Mouse (Mus musculus) megakaryocyte-erythroid progenitor cell, adult 5-6 weeks (primary cell): ENCODE data around the gene Ak7. TPM values are rescaled to one million over a fixed set of nuclear protein-coding genes. Genes with fewer than 3 reads are reported as not detected.
A peak's percentile ranks its signal among the peaks of the same experiment; 100 is the strongest.

Source experiments
- ATAC-seq: replicated peaks from 2 replicates; pipeline ENCODE4 v1.8.0; 2016; ENCODE audit warnings: mild to moderate bottlenecking, inconsistent platforms; ENCODE audit not compliant: severe bottlenecking, poor library complexity, low FRiP score, low TSS enrichment
- total RNA-seq, 2 experiments: library from RNA; stranded (forward) in 1 of 2; stranded (reverse) in 1 of 2; fragments of 200-1000, 215-1000 nt in 1 of 2; fragments of >200 nt in 1 of 2; fragmentation: Nextera tagmentation in 1 of 2; gene quantifications; 2 replicates each; pipeline ENCODE4 v1.2.3; 2014 to 2017

Gene Ak7
- 0.22 TPM in 1 of 2 replicates, not detected in the other for total RNA-seq (2014; fragmentation: Nextera tagmentation)
- 0.05 and 0.27 TPM in 2 replicates for total RNA-seq (2017)

GRCm38 (mm10) chr12:105705799-105706487 lies at the start of gene Ak7:
Ak7 (plus strand) TSS chr12:105705976.
- ATAC-seq: peak; percentile 98

GRCm38 (mm10) chr12:105676274-105676673 lies 29.5 kb upstream of the Ak7 start:
- peak; percentile 89 for ATAC-seq

- ATAC-seq: no peak
Observed at GRCm38 (mm10) chr12:105678211-105678610, 27.6 kb upstream of the Ak7 start.

- no peak for ATAC-seq
Observed at GRCm38 (mm10) chr12:105678762-105679161, 27.0 kb upstream of the Ak7 start.

- peak; percentile 56 for ATAC-seq
Observed at GRCm38 (mm10) chr12:105683933-105684901, 21.6 kb upstream of the Ak7 start, which contains the start of gene Gskip. Gskip (plus strand) TSS chr12:105684829.

GRCm38 (mm10) chr12:105685001-105685691 lies 20.6 kb upstream of the Ak7 start, which contains the start of gene Atg2b:
Atg2b (minus strand) TSS chr12:105685211.
- ATAC-seq: peak; percentile 79

- ATAC-seq: no peak
Observed at GRCm38 (mm10) chr12:105686791-105687190, 19.0 kb upstream of the Ak7 start.

GRCm38 (mm10) chr12:105687416-105687815 lies 18.4 kb upstream of the Ak7 start:
- ATAC-seq: no peak

- no peak for ATAC-seq
Observed at GRCm38 (mm10) chr12:105688546-105688945, 17.2 kb upstream of the Ak7 start.

- no peak for ATAC-seq
Observed at GRCm38 (mm10) chr12:105689435-105689834, 16.3 kb upstream of the Ak7 start.

- no peak for ATAC-seq
Observed at GRCm38 (mm10) chr12:105694021-105694420, 11.8 kb upstream of the Ak7 start.

- ATAC-seq: no peak
Observed at GRCm38 (mm10) chr12:105695848-105696247, 9.9 kb upstream of the Ak7 start.

- ATAC-seq: no peak
Observed at GRCm38 (mm10) chr12:105697104-105697780, 8.5 kb upstream of the Ak7 start.

GRCm38 (mm10) chr12:105700433-105700832 lies 5.3 kb upstream of the Ak7 start:
- ATAC-seq: no peak

GRCm38 (mm10) chr12:105718616-105719015 lies 12.8 kb downstream of the Ak7 start:
- ATAC-seq: peak; percentile 78

- no peak for ATAC-seq
Observed at GRCm38 (mm10) chr12:105720196-105720595, 14.4 kb downstream of the Ak7 start.

- ATAC-seq: no peak
Observed at GRCm38 (mm10) chr12:105721452-105722132, 15.8 kb downstream of the Ak7 start.

GRCm38 (mm10) chr12:105722657-105723056 lies 16.9 kb downstream of the Ak7 start:
- ATAC-seq: peak; percentile 40

GRCm38 (mm10) chr12:105724616-105725015 lies 18.8 kb downstream of the Ak7 start:
- ATAC-seq: peak; percentile 73
